Mouse (Mus musculus): ENCODE measurements around the gene Brinp2.

Brinp2 gene

DNA sequence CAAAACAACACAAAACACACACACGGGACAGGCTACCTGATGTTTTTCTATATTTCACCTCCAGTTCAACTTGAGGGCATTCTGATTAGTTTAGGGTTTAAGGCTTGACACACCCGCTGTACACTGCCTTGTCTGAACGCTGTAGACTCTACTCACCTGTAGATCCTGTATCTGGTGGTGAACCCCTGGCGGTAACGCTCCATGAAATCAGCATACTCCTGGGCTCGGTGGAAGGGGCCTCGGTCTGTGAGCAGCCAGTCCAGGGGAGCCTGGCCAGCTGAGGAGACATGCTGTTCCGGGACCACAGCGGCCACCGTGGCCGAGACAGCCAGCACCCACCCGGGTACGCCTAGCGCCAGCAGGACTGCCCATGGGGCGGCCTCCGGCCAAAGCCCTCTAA, 60.9 kb downstream of the Brinp2 start:
- DNase-seq (ENCODE audit: low read depth, low spot score), result no peak

DNA sequence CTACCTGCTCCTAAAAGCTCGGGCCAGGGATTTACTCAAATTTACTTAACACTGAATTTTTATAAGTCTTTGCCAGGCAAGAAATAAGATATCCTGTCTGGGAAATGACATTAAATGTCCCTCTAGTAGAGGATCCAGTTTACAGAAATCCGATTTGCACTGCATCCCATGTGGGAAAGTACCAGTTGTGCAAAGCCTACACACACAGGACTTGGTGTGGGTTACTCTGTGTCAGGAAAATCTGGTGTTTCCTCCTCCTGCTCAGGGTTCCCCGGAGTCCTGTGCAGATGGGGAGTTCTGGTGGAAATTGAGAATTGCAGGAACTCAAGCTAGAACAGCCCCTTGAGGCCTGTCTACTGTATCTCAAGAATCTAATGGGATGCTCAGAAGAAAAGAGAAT, 70.9 kb downstream of the Brinp2 start:
- no peak for DNase-seq (ENCODE audit: low read depth, low spot score)

DNA sequence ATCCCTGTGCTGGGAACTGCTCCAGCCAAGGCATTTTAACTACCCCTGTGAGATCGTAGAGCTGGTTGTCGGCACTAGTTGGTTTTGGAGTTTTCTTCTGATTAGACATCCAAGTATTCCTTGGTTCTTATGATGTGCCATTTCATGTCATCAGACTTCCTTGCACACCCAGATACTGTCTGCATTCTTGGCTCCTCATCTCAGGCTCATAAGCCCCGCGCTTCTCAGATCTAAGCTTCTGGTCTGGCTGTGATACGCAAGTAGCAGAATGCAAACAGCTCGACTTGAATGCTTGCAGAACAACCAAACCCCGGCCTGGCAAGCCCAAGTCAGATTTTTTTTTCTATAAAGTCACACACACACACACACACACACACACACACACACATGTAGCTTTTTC, 72.3 kb downstream of the Brinp2 start:
- DNase-seq (ENCODE audit: low read depth, low spot score), result no peak

GRCm38 (mm10) chr1:158272058-158272457, 84.1 kb downstream of the Brinp2 start:
- no peak for DNase-seq (ENCODE audit: low read depth, low spot score)

- no peak for DNase-seq (ENCODE audit: low read depth, low spot score)
These were observed 89.0 kb downstream of the Brinp2 start for GRCm38 (mm10) chr1:158267020-158267571.

- DNase-seq (ENCODE audit: low read depth, low spot score), result no peak
These were observed 89.7 kb downstream of the Brinp2 start for GRCm38 (mm10) chr1:158266293-158267019.

GRCm38 (mm10) chr1:158259516-158260235, 96.5 kb downstream of the Brinp2 start:
- DNase-seq (ENCODE audit: low read depth, low spot score), result no peak

DNA sequence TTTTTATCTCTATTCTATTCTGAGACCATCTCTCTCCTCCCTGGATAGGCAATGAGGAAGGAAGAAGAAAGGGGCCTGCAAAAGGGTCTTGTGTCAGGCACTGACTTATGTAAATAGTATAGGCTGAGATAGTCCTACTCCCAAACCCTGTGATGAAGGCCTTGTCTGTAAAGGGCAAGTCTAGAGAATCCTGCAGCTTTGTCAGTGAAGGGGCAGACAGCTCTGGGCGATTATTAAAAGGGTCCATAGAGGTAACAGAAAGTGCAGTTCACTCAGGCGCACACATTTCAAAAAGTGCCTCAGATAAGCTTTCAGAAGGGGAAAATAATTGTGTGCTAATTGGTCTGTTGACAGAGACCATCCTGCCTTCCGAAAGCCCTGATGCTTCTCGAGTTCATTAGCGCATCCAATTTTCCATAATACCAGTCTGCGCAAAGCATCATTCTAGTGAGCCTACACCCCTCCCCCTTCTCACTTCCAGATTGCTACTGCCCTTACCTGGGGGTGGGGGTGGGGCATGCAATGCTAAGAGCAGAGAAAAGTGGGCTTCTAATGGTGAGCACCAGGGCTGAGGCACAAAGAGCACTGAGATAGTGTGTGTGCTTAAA, 97.3 kb downstream of the Brinp2 start:
- no peak for DNase-seq (ENCODE audit: low read depth, low spot score)

GRCm38 (mm10) chr1:158255912-158256680, 100.0 kb downstream of the Brinp2 start:
- no peak for DNase-seq (ENCODE audit: low read depth, low spot score)

- no peak for DNase-seq (ENCODE audit: low read depth, low spot score)
These were observed 103.4 kb downstream of the Brinp2 start for GRCm38 (mm10) chr1:158252682-158253222.

GRCm38 (mm10) chr1:158248266-158248665, 107.9 kb downstream of the Brinp2 start:
- DNase-seq (ENCODE audit: low read depth, low spot score), result no peak

DNA sequence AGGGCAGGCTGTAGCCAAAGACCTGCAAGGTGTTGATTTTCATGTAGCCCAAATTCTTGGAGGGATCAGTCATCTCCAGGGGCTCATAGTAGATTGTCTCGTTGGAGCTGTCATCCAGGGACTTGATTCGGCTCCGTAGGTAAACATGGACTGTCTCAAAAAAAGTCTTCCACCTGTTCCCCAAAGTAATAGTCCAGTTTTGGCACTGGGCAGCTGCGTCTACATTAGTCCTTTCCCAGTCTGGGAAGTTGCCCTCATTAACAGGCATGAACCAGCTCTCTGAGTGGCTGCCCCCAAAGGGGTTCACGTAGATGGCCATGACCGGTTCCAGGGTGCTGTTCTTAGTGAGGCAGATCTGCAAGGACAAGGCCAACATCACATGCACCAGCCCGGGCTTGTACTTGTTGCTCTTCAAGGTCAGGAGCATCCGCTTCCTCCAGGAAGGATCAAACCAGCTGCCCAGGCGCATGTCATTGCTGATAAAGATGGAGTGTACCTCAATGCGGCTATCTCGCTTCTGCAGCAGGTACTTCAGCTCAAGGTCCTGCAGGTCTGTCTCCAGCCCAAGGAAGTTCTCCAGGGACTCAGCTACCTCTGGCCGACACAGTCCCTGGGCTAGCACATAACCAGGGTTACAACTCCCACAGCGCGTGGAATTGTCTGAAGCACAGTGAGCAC, 109.5 kb downstream of the Brinp2 start:
- no peak for DNase-seq (ENCODE audit: low read depth, low spot score)

GRCm38 (mm10) chr1:158245486-158245885, 110.6 kb downstream of the Brinp2 start:
- DNase-seq (ENCODE audit: low read depth, low spot score), result no peak

GRCm38 (mm10) chr1:158244016-158244415, 112.1 kb downstream of the Brinp2 start:
- DNase-seq (ENCODE audit: low read depth, low spot score), result no peak

DNA sequence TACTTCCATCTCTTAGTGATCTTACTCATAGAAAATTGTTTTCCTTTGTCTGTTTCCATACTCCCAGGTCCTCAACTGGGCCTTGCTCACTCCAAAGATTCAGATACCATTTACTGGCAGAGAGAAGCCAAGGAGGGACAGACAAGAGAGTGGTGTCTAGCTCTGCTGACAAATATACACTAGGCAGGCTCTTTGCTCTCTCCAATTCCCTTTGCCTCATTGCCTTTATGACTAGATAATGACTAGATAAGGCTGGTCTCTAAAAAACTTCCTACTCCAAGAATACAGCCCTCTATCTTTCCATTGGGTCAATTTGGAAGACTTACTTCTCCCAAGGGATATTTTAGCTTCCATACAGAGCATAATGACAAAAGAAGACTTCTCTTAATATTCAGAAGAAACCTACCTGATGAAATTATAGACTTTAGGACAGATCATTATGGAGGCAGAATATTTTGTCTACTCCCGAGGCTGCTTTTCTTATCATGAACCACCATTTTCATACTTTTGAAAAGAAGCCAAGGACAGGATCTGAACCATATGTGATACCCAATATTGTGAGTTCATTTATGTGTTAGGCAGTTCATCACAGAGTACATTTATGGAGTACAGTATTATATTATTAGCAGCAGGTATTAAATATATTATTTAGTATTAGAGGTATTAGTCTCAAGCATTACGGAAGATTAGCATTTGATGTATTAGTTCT, 114.1 kb downstream of the Brinp2 start:
- DNase-seq (ENCODE audit: low read depth, low spot score), result no peak

DNA sequence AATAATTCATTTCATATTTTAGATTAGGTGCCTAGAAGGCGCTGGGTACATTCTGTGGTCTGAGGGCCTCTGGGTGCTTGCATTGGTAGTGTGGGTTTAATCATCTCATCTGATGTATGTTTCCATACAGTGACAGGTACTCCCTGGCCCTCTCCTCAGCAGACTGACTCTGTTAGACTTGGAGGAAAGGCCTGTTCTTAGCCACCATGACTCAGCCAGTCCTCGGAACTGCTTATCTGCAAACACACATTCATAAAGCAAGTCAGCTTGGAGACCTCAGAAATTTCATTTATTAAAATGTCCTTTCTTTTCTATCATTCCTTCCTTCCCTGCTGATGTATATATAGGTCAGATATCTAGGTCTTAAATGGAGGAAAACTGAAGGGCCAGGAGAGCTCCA, 116.3 kb downstream of the Brinp2 start:
- no peak for DNase-seq (ENCODE audit: low read depth, low spot score)

GRCm38 (mm10) chr1:158238722-158239121, 117.4 kb downstream of the Brinp2 start:
- DNase-seq (ENCODE audit: low read depth, low spot score), result no peak

GRCm38 (mm10) chr1:158228687-158229224, 127.4 kb downstream of the Brinp2 start:
- DNase-seq (ENCODE audit: low read depth, low spot score), result no peak

DNA sequence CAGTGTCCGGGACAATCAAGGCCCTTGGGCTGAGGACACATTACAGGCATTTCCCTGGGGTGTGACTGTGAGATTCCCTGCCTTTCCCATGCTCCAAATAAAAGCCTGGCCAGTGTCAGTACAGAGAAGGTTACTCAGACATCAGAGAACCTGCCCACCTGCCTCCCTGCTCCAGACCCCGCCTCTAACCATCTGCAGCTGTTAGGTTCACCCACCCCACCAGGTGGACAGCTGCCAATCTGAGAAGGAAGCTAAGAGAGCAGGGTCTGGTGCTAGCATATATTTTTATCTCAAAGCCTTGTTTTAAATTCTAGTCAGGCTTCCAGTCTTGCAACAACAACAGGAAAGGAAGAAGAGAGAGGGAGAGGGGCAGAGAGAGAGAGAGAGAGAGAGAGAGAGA, 128.9 kb downstream of the Brinp2 start:
- DNase-seq (ENCODE audit: low read depth, low spot score), result no peak

DNA sequence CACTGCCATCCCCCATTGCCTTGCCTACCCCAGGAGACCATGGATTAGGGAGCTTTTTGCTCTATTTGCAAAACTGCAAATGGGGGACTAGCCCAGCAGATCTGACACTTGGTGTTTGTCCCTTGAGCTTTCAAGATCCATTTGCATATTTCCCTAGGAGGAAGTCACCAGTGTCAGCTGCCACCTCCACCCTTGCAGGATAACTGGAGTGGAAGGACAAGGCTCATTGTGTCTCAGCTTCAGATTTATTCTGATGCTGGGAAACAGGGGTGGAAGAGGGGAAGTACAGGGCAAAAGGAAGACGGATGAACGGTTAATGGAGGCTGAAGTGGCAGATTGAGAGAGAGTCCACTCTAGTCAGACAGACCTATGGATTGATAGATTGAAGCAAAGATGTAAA, 129.4 kb downstream of the Brinp2 start:
- DNase-seq (ENCODE audit: low read depth, low spot score), result no peak

Data from CD4-positive helper T cell, adult 2 months (primary cell).